Mouse (Mus musculus): ENCODE results near the gene Lhx4. TPM values are rescaled to one million over a fixed set of nuclear protein-coding genes. Genes with fewer than 3 reads are reported as not detected.
A peak's percentile ranks its signal among the peaks of the same experiment; 100 is the strongest.

Lhx4 gene
- polyA plus RNA-seq, 1 experiment from 2014 or later: 0.12 TPM

DNA sequence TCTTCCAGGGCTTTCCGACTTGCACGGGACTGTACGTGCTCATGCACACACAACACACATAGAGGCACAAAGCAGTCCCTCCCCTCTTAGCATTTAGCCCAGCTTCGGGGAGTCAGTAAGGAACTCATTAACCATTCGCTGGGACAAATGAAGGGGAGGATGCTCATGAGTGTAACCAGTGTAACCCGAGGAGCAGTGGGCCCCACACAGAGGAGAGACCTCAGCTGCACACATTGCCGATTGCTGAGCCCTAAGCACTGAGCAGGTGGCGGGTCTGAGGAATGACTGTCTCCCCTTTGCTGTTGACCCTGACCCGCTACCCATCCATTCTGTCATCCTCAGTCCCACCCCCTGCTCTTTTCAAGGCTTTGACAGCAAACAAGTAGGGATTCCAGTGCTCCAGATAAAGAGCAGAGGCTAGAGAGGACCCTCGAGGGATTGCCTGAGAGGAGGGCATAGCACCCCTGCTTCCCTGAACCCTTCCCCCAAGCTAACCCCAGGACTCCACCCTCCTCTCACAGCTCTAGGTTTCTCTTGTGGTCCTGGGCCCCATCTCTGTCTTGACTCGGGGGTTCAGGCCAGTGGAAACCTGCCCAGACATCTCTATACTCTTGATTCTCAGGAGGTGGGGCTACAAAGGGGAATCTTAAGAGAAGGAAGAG lies 836 bp downstream of the Lhx4 start:
- no peak for ATAC-seq (ENCODE audit: insufficient number of reproducible peaks, insufficient read depth, low FRiP score, low read depth)
- WGBS: 12% methylated on average over 11 of the region's 11 CpGs
- Histone ChIP-seq H3K27me3 (ENCODE audit: control insufficient read depth, insufficient read depth, low read length) (peaks cover 42% of the 10 kb centered on the region), H3K4me2 (replicated peaks; ENCODE audit: low read depth, low read length) (no peak overlapping the region), H3K9ac (replicated peaks; ENCODE audit: low read depth, low read length) (no peak overlapping the region), H3K4me3 (ENCODE audit: low read depth, low read length) (no peak overlapping the region), H3K4me1 (ENCODE audit: control insufficient read depth, insufficient read depth, low read length) (no peaks in the 10 kb centered on the region), H3K36me3 (ENCODE audit: control insufficient read depth, insufficient read depth, low read length) (no peaks in the 10 kb centered on the region), H3K9me3 (ENCODE audit: control insufficient read depth, low read depth, low read length) (no peaks in the 10 kb centered on the region), H3K27ac (ENCODE audit: low read length) (no peak overlapping the region)

DNA sequence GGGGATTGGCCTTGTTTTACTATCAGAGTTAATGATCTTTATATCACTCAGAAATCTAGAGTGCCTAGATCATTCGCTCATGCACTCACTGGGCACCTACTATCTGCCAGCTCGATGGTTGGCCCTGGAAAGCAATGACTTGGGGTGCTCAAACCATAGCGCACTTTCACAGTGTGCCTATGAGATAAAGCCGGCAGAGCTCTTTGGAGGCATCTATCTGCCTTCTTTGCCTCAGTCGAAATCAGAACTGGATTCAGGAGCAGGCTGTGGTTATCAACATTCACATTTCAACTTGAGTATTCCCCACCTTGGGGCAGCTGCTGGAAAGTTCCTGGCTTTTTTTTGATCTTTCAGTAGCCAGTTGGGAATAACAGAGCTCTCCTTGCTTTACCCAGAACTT lies 3.6 kb downstream of the Lhx4 start:
- H3K36me3 ChIP-seq (ENCODE audit: control insufficient read depth, insufficient read depth, low read length): no peaks in the 10 kb centered on the region
- H3K4me3 ChIP-seq (ENCODE audit: low read depth, low read length): no peak overlapping the region
- H3K4me1 ChIP-seq (ENCODE audit: control insufficient read depth, insufficient read depth, low read length): peaks cover 2% of the 10 kb centered on the region; the same call in 1 of the 2 replicates
- ATAC-seq (ENCODE audit: insufficient number of reproducible peaks, insufficient read depth, low FRiP score, low read depth): no peak
- no peak overlapping the region for H3K27ac ChIP-seq (ENCODE audit: low read length)
- no peaks in the 10 kb centered on the region for H3K9me3 ChIP-seq (ENCODE audit: control insufficient read depth, low read depth, low read length)
- H3K4me2 ChIP-seq (replicated peaks; ENCODE audit: low read depth, low read length): no peak overlapping the region
- no peak overlapping the region for H3K9ac ChIP-seq (replicated peaks; ENCODE audit: low read depth, low read length)
- H3K27me3 ChIP-seq (ENCODE audit: control insufficient read depth, insufficient read depth, low read length): peaks cover 51% of the 10 kb centered on the region
- WGBS: 76% methylated on average over 5 of the region's 5 CpGs

DNA sequence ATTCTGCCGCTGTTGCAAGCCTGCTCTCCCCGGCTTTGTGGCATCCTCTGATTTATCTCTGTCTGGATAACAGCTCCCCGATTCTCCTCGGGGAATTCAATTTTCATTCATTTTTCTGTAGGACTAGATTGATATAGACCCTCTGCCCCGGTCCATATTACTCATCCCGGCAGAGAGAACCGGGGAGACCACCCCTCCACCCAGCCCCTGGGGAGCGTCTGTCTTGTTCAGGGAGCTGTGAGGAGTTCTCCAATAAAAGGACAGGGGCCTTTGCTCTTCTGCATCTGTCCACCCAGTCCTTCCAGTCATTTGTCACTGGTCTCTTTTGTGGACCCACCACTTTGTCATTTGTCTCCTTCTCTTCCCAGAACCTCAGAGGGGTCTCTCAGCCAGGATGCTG lies 4.5 kb downstream of the Lhx4 start:
- peaks cover 56% of the 10 kb centered on the region for H3K27me3 ChIP-seq (ENCODE audit: control insufficient read depth, insufficient read depth, low read length)
- ATAC-seq (ENCODE audit: insufficient number of reproducible peaks, insufficient read depth, low FRiP score, low read depth): no peak
- no peak overlapping the region for H3K4me2 ChIP-seq (replicated peaks; ENCODE audit: low read depth, low read length)
- peaks cover 10% of the 10 kb centered on the region for H3K4me1 ChIP-seq (ENCODE audit: control insufficient read depth, insufficient read depth, low read length)
- H3K27ac ChIP-seq (ENCODE audit: low read length): no peak overlapping the region
- no peaks in the 10 kb centered on the region for H3K9me3 ChIP-seq (ENCODE audit: control insufficient read depth, low read depth, low read length)
- H3K4me3 ChIP-seq (ENCODE audit: low read depth, low read length): no peak overlapping the region
- 19% methylated on average over 8 of the region's 8 CpGs for WGBS
- H3K9ac ChIP-seq (replicated peaks; ENCODE audit: low read depth, low read length): no peak overlapping the region
- H3K36me3 ChIP-seq (ENCODE audit: control insufficient read depth, insufficient read depth, low read length): no peaks in the 10 kb centered on the region

DNA sequence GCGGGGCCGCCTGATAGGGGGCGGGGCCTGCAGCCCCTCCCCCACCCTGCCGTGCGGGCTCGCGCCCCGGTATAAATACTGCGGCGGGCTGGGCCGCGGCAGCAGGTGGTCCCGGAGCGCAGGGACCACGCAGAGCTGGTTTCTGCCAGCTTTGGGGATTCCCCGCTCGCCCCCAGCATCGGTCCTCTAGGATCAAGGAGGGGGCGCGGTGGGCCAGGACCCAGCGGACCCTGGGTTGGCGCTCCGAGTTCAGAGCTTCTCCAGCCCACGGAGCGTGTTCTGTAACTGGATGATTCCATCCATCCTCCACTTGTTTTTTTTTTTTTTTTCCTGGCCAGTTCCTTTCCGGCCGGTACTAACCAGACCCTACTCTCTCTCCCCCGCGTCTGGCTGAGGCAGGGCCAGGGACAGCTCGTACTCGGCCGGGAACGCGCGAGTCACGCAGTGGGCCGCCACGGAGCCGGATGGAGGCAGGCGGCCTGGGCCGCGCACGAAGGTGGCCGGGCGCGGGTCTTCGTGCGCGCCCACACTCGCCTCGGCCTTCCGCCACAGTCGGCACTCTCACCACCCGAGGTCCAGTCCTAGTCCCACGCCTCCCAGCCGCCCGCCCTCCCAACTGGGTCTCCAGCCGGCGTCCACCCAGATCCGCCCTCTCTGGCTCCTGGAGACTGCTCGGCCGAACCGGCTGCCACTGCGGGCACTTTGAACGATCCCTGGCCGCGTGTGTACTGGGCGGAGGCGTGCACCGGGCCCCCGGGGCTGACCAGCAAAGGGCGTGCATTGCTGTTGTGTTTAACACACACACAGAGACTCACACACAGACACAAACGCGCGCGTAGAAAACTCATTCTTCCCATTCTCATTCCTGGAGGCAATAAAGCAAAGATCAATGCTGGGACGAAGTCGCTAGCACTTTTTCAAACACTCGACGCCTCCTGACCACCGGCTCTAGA lies 8.8 kb downstream of the Lhx4 start:
- peak overlapping the region; percentile 90 for H3K4me2 ChIP-seq (replicated peaks; ENCODE audit: low read depth, low read length)
- WGBS: under 1% methylated on average over 81 of the region's 81 CpGs

DNA sequence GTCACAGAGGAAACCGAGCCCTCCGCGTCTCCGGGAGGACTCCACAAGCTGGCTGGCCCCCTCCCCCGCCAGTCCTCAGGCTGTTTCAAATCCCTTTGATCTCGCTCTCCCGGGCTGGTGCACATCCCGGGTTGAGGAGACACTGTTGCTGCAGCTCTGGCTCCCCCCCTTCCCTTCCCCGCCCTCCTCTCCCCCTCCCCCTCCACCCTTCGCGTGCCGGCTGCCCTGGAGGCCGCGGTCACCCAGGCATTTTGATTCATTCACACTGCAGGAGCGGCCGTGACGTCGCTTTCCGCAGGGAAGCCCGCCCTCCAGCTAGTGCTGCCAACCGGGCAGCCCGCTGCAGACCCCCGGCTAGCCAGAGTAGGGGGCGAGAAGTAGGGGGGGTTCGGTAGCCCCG lies 9.5 kb downstream of the Lhx4 start:
- peak; percentile 50; the same call in 1 of the 2 replicates for ATAC-seq (ENCODE audit: insufficient number of reproducible peaks, insufficient read depth, low FRiP score, low read depth)
- peak overlapping the region; percentile 50 for H3K4me3 ChIP-seq (ENCODE audit: low read depth, low read length)

More for the DNA sequence above, 8.8 kb downstream of the Lhx4 start:
- no peaks in the 10 kb centered on the region for H3K36me3 ChIP-seq (ENCODE audit: control insufficient read depth, insufficient read depth, low read length)
- H3K4me3 ChIP-seq (ENCODE audit: low read depth, low read length): peak overlapping the region; percentile 50
- H3K9me3 ChIP-seq (ENCODE audit: control insufficient read depth, low read depth, low read length): no peaks in the 10 kb centered on the region
- peak; percentile 19; the same call in 1 of the 2 replicates for ATAC-seq (ENCODE audit: insufficient number of reproducible peaks, insufficient read depth, low FRiP score, low read depth)
- H3K27ac ChIP-seq (ENCODE audit: low read length): no peak overlapping the region
- H3K27me3 ChIP-seq (ENCODE audit: control insufficient read depth, insufficient read depth, low read length): peaks cover 73% of the 10 kb centered on the region
- H3K9ac ChIP-seq (replicated peaks; ENCODE audit: low read depth, low read length): no peak overlapping the region
- peaks cover 14% of the 10 kb centered on the region for H3K4me1 ChIP-seq (ENCODE audit: control insufficient read depth, insufficient read depth, low read length)

DNA sequence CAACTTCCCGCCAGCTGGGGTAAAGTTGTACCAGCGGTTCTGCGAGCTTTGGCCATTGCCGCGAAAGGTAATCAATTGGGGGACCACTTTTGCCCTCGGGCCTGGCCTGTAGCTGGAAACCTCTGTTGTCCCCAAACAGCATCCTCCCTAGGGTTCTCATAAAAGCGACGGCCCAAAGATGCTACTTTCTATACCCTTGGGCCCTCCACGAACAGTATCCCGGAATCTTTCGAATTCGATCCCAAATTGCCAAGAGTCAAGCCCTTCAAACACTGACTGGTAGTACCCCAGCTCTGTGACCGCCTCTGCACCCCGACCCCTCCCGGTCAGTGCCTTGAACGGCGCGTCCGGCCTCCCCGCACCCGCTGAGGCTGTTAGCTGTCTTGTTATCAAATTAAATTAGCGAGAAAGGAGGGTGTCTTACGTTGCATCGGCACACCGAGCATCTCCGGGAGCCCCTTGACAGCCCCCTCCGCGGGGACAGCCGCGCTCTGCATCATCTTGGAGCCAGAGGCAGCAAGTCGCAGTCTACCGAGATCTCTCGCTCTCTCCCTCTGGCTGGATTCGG lies 10.0 kb downstream of the Lhx4 start:
- WGBS: under 1% methylated on average over 34 of the region's 34 CpGs
- ATAC-seq (ENCODE audit: insufficient number of reproducible peaks, insufficient read depth, low FRiP score, low read depth): no peak
- Histone ChIP-seq H3K27me3 (ENCODE audit: control insufficient read depth, insufficient read depth, low read length) (peaks cover 72% of the 10 kb centered on the region), H3K4me3 (ENCODE audit: low read depth, low read length) (peak overlapping the region; percentile 50), H3K9me3 (ENCODE audit: control insufficient read depth, low read depth, low read length) (no peaks in the 10 kb centered on the region), H3K9ac (replicated peaks; ENCODE audit: low read depth, low read length) (no peak overlapping the region), H3K27ac (ENCODE audit: low read length) (no peak overlapping the region), H3K4me2 (replicated peaks; ENCODE audit: low read depth, low read length) (peak overlapping the region; percentile 90), H3K4me1 (ENCODE audit: control insufficient read depth, insufficient read depth, low read length) (peaks cover 14% of the 10 kb centered on the region), H3K36me3 (ENCODE audit: control insufficient read depth, insufficient read depth, low read length) (no peaks in the 10 kb centered on the region)

More for the DNA sequence above, 9.5 kb downstream of the Lhx4 start:
- no peak overlapping the region for H3K9ac ChIP-seq (replicated peaks; ENCODE audit: low read depth, low read length)
- H3K4me2 ChIP-seq (replicated peaks; ENCODE audit: low read depth, low read length): peak overlapping the region; percentile 90
- peaks cover 73% of the 10 kb centered on the region for H3K27me3 ChIP-seq (ENCODE audit: control insufficient read depth, insufficient read depth, low read length)
- H3K36me3 ChIP-seq (ENCODE audit: control insufficient read depth, insufficient read depth, low read length): no peaks in the 10 kb centered on the region
- H3K27ac ChIP-seq (ENCODE audit: low read length): no peak overlapping the region
- H3K9me3 ChIP-seq (ENCODE audit: control insufficient read depth, low read depth, low read length): no peaks in the 10 kb centered on the region
- WGBS: 0% methylated on average over 26 of the region's 26 CpGs
- H3K4me1 ChIP-seq (ENCODE audit: control insufficient read depth, insufficient read depth, low read length): peaks cover 14% of the 10 kb centered on the region

DNA sequence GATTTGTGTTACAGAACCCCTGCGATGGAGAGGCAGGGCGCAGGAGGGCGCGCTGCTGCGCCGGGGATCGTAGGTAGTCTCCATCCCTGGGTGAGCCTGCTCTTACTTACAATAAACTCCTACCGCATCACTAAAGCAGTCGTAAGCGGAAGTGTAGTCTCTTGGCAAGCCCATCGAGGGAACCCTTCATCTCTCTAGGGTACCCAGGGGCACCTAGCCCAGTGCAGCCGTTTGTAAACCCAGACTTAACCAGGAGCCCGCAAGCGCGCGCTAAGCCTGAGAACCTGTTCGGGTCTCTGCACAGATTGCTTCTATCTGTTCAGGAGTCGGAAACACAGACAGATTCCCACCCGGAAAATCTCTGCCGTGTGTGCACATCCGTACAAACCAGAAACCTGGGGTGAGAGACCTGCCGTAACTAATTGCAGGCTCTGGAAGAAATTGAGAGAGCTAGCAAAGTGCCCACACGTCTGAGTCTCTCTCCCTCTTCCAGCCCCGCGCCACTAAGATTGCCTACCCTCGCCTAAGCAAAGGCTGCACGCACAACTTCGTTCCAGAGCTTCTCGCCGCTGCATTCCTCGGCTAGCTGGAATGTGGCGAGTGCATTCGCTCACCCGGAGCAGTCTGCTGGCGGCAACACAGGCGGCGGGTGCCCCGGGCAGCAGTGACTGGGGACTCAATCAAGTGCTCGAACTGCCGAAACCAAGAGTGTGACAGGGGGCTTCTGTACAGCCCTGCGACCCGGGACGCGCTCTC lies 10.7 kb downstream of the Lhx4 start:
- H3K27ac ChIP-seq (ENCODE audit: low read length): no peak overlapping the region
- peaks cover 14% of the 10 kb centered on the region for H3K4me1 ChIP-seq (ENCODE audit: control insufficient read depth, insufficient read depth, low read length)
- no peak overlapping the region for H3K9ac ChIP-seq (replicated peaks; ENCODE audit: low read depth, low read length)
- H3K4me3 ChIP-seq (ENCODE audit: low read depth, low read length): peak overlapping the region; percentile 50
- H3K27me3 ChIP-seq (ENCODE audit: control insufficient read depth, insufficient read depth, low read length): peaks cover 72% of the 10 kb centered on the region
- no peaks in the 10 kb centered on the region for H3K9me3 ChIP-seq (ENCODE audit: control insufficient read depth, low read depth, low read length)
- no peaks in the 10 kb centered on the region for H3K36me3 ChIP-seq (ENCODE audit: control insufficient read depth, insufficient read depth, low read length)
- WGBS: under 1% methylated on average over 44 of the region's 44 CpGs
- ATAC-seq (ENCODE audit: insufficient number of reproducible peaks, insufficient read depth, low FRiP score, low read depth): no peak
- H3K4me2 ChIP-seq (replicated peaks; ENCODE audit: low read depth, low read length): peak overlapping the region; percentile 21; the same call in 1 of the 2 replicates
